Mouse (Mus musculus) heart, adult 2 months (tissue): ENCODE data around the gene Ccdc177. TPM values are rescaled to one million over a fixed set of nuclear protein-coding genes. Genes with fewer than 3 reads are reported as not detected.

Experiments
- DNase-seq, 2 experiments: peaks; one replicate each; pipeline ENCODE4 v3.0.0; 2021
- H3K27ac ChIP-seq: fragments of 200-600 bp; 2 replicates; pipeline ENCODE4 v1.8.1; 2022
- H3K27me3 ChIP-seq: fragments of 200-500 bp; 2 replicates; pipeline ENCODE4 v1.6.1; 2012; ENCODE audit warnings: mild to moderate bottlenecking, low read length, inconsistent platforms, mixed read lengths; ENCODE audit not compliant: control insufficient read depth, insufficient read depth
- H3K36me3 ChIP-seq: fragments of 200-500 bp; 2 replicates; pipeline ENCODE4 v1.6.1; 2012; ENCODE audit warnings: low read length, inconsistent platforms; ENCODE audit not compliant: control insufficient read depth, insufficient read depth
- H3K4me1 ChIP-seq: fragments of 200-500 bp; 2 replicates; pipeline ENCODE4 v1.6.1; 2011; ENCODE audit warnings: low read length; ENCODE audit not compliant: control insufficient read depth, insufficient read depth
- H3K4me3 ChIP-seq: fragments of 200-600 bp; 2 replicates; pipeline ENCODE4 v1.8.1; 2022
- H3K79me2 ChIP-seq: fragments of 200-500 bp; replicated peaks from 2 replicates; pipeline ENCODE4 v1.6.1; 2012; ENCODE audit warnings: mild to moderate bottlenecking, inconsistent platforms, low read length, moderate library complexity, mixed read lengths; ENCODE audit not compliant: control insufficient read depth, insufficient read depth
- H3K9ac ChIP-seq: fragments of 200-500 bp; 2 replicates; pipeline ENCODE4 v1.6.1; 2012; ENCODE audit warnings: low read depth, mild to moderate bottlenecking, control low read depth, inconsistent platforms, low read length, mixed read lengths
- CTCF ChIP-seq: fragments of 200-600 bp; IDR thresholded peaks from 2 replicates; pipeline ENCODE4 v1.8.1; 2022; ENCODE audit warnings: antibody characterized with exemption, mild to moderate bottlenecking, moderate library complexity
- EP300 ChIP-seq: fragments of 200-500 bp; IDR thresholded peaks from 2 replicates; pipeline ENCODE4 v1.6.1; 2011; ENCODE audit warnings: low read depth, low read length, control low read depth; ENCODE audit not compliant: insufficient read depth
- POLR2A ChIP-seq: fragments of 200-500 bp; IDR thresholded peaks from 2 replicates; pipeline ENCODE4 v1.6.1; 2011; ENCODE audit warnings: mild to moderate bottlenecking, low read depth, low read length, control low read depth; ENCODE audit not compliant: insufficient read depth
- WGBS: fragments of 180-500 bp; shearing (Covaris S2); methylation state at CpG from one replicate; pipeline ENCODE4 v1.1.7; 2018; 5-methylcytosine and 5-hydroxymethylcytosine counted together
- intact Hi-C: fragments of 180-260 bp; cut with DNase I; formaldehyde crosslinking; loops from one replicate; pipeline ENCODE4 v1.15.1; 2025
- polyA plus RNA-seq: library from polyadenylated mRNA; depleted of rRNA; stranded (reverse); fragments of >200 nt; gene quantifications from 2 replicates; pipeline ENCODE4 v1.2.3, GENCODE M21; 2012
- total RNA-seq, 2 experiments: library from RNA; stranded (reverse); gene quantifications; 2 replicates each; pipeline ENCODE4 v1.2.3; 2021

Ccdc177 gene
- total and polyA plus RNA-seq, 3 experiments: 0.05 TPM; not detected in 2

DNA sequence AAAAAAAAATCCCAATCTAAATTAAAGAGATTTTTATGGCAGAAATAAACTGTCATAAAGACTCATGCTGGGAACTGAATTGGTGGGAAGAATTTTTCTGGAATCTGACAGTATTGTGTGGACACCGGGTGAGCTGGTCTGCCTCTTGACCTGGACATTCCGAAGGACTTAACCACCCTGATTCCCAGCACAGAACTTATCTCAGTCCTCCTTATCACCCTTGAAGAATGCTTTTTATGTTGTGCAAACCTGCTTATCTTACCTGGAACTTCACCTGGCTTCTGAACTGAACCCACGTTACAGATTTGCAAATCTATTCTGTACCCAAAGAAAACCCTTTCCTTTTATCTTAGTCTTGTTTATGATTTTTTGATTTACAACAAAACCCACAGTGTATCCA lies 21.7 kb upstream of the Ccdc177 start:
- Histone ChIP-seq H3K27me3 (no peaks in the 10 kb centered on the region), H3K4me1 (no peaks in the 10 kb centered on the region), H3K79me2 (no peaks in the 10 kb centered on the region), H3K27ac (no peak overlapping the region), H3K4me3 (no peak overlapping the region), H3K9ac (no peak overlapping the region), H3K36me3 (no peaks in the 10 kb centered on the region)
- intact Hi-C loops: no loop called here
- WGBS: 73% methylated on average over 3 of the region's 3 CpGs
- TF ChIP-seq CTCF (no peak), POLR2A (no peak), EP300 (no peak)
- no peak for DNase-seq

DNA sequence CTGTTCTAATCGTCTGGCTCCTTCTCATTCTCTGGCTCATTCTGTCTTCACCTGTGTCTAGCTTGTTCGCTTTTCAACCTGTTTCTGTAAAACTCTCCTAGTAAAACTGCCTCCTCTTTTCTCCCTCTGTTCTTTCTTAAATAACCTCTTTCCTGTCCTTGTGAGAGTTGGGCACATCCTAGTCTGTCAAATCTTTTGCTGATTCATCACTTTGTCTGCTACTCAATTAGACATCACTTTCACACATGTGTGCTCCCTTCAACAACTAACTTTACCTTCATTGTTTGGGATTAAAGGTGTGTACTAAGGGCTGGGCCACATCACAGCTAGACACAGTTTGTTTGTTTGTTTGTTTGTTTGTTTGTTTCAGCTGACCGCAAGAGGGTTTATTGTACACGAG lies 19.3 kb upstream of the Ccdc177 start:
- Histone ChIP-seq H3K4me3 (no peak overlapping the region), H3K4me1 (no peaks in the 10 kb centered on the region), H3K79me2 (no peaks in the 10 kb centered on the region), H3K36me3 (no peaks in the 10 kb centered on the region), H3K27ac (no peak overlapping the region), H3K27me3 (no peaks in the 10 kb centered on the region), H3K9ac (no peak overlapping the region)
- WGBS: 91% methylated on average over 4 of the region's 4 CpGs
- intact Hi-C loops: no loop called here
- DNase-seq: no peak
- no peak for TF ChIP-seq EP300
- TF ChIP-seq POLR2A: no peak
- no peak for TF ChIP-seq CTCF

GRCm38 (mm10) chr12:80778188-80778936 lies 17.9 kb upstream of the Ccdc177 start:
- H3K4me3 ChIP-seq: no peak overlapping the region
- DNase-seq: no peak
- H3K9ac ChIP-seq: no peak overlapping the region
- H3K4me1 ChIP-seq: no peaks in the 10 kb centered on the region
- H3K36me3 ChIP-seq: no peaks in the 10 kb centered on the region
- no peaks in the 10 kb centered on the region for H3K79me2 ChIP-seq
- TF ChIP-seq POLR2A (no peak), EP300 (no peak), CTCF (no peak)
- no peak overlapping the region for H3K27ac ChIP-seq
- no peaks in the 10 kb centered on the region for H3K27me3 ChIP-seq
- WGBS: 45% methylated on average over 16 of the region's 16 CpGs
- intact Hi-C loops: no loop called here

GRCm38 (mm10) chr12:80776046-80776634 lies 15.7 kb upstream of the Ccdc177 start:
- Histone ChIP-seq H3K36me3 (no peaks in the 10 kb centered on the region), H3K27me3 (no peaks in the 10 kb centered on the region), H3K27ac (no peak overlapping the region), H3K4me1 (no peaks in the 10 kb centered on the region), H3K9ac (no peak overlapping the region), H3K4me3 (no peak overlapping the region), H3K79me2 (no peaks in the 10 kb centered on the region)
- TF ChIP-seq POLR2A (no peak), CTCF (no peak), EP300 (no peak)
- no peak for DNase-seq
- intact Hi-C loops: no loop called here
- WGBS: 48% methylated on average over 4 of the region's 4 CpGs

- H3K36me3 ChIP-seq: no peaks in the 10 kb centered on the region
- intact Hi-C loops: no loop called here
- DNase-seq: no peak
- TF ChIP-seq CTCF (no peak), POLR2A (no peak), EP300 (no peak)
- H3K27me3 ChIP-seq: no peaks in the 10 kb centered on the region
- no peak overlapping the region for H3K4me3 ChIP-seq
- no peaks in the 10 kb centered on the region for H3K4me1 ChIP-seq
- WGBS: 82% methylated on average over 7 of the region's 7 CpGs
- no peak overlapping the region for H3K27ac ChIP-seq
- no peak overlapping the region for H3K9ac ChIP-seq
- H3K79me2 ChIP-seq: no peaks in the 10 kb centered on the region
Measured at GRCm38 (mm10) chr12:80774786-80775185, 14.3 kb upstream of the Ccdc177 start.

- H3K36me3 ChIP-seq: no peaks in the 10 kb centered on the region
- no peak overlapping the region for H3K4me3 ChIP-seq
- intact Hi-C loops: loop anchor here (1.0 kb wide), 1 partner anchor 126 kb away; no protein-coding TSS in a partner anchor
- H3K27me3 ChIP-seq: no peaks in the 10 kb centered on the region
- H3K9ac ChIP-seq: no peak overlapping the region
- H3K4me1 ChIP-seq: no peaks in the 10 kb centered on the region
- H3K79me2 ChIP-seq: no peaks in the 10 kb centered on the region
- 18% methylated on average over 11 of the region's 11 CpGs for WGBS
- TF ChIP-seq POLR2A (no peak), CTCF (no peak), EP300 (peak; percentile 86; the same call in 1 of the 2 replicates)
- no peak overlapping the region for H3K27ac ChIP-seq
- DNase-seq: peak; percentile 68 to 84
Measured at GRCm38 (mm10) chr12:80769697-80770096, 9.2 kb upstream of the Ccdc177 start.
